Mouse (Mus musculus) ES-E14 (cell line): ENCODE results near the gene Rbfox2. TPM values are rescaled to one million over a fixed set of nuclear protein-coding genes. Genes with fewer than 3 reads are reported as not detected.
A peak's percentile ranks its signal among the peaks of the same experiment; 100 is the strongest.

Experiments used
- DNase-seq: peaks from one replicate; pipeline ENCODE4 v3.0.0-alpha.2; 2013; ENCODE audit warnings: low read depth, low spot score
- H3K27ac ChIP-seq: 2 replicates; pipeline ENCODE4 v1.5.1; 2012; ENCODE audit warnings: low read depth, mild to moderate bottlenecking, low read length, moderate library complexity, mixed read lengths; ENCODE audit not compliant: poor library complexity, insufficient read depth, severe bottlenecking
- H3K36me3 ChIP-seq: 2 replicates; pipeline ENCODE4 v1.6.1; 2012; ENCODE audit warnings: mild to moderate bottlenecking, low read length, moderate library complexity, mixed read lengths; ENCODE audit not compliant: control insufficient read depth, poor library complexity, insufficient read depth, severe bottlenecking
- H3K4me1 ChIP-seq, 2 experiments: fragments of 150-350 bp in 1 of 2; sonication (generic) in 1 of 2; 2 replicates each; pipeline ENCODE4 v1.6.1; 2012; ENCODE audit warnings: low read length in 2 of 2, mild to moderate bottlenecking in 1 of 2, mixed read lengths in 1 of 2; ENCODE audit not compliant: control insufficient read depth in 2 of 2, insufficient read depth in 2 of 2, poor library complexity in 1 of 2
- H3K4me3 ChIP-seq, 2 experiments: fragments of 150-350 bp in 1 of 2; sonication (generic) in 1 of 2; 2 replicates each; pipeline ENCODE4 v1.5.1; 2012; ENCODE audit warnings: low read length in 2 of 2, low read depth in 1 of 2, mild to moderate bottlenecking in 1 of 2, mixed read lengths in 1 of 2; ENCODE audit not compliant: insufficient read depth in 1 of 2, poor library complexity in 1 of 2, severe bottlenecking in 1 of 2
- H3K9ac ChIP-seq: 2 replicates; pipeline ENCODE4 v1.6.1; 2012; ENCODE audit warnings: low read depth, mild to moderate bottlenecking, low read length, mixed read lengths; ENCODE audit not compliant: poor library complexity, insufficient read depth, severe bottlenecking
- H3K9me3 ChIP-seq: fragments of 150-350 bp; sonication (generic); 2 replicates; pipeline ENCODE4 v1.6.1; 2012; ENCODE audit warnings: low read depth, mild to moderate bottlenecking, low read length; ENCODE audit not compliant: control insufficient read depth, insufficient read depth
- CHD2 ChIP-seq: IDR thresholded peaks from 2 replicates; pipeline ENCODE4 v1.6.1; 2014; ENCODE audit warnings: mild to moderate bottlenecking, low read depth, low read length, inconsistent platforms
- HCFC1 ChIP-seq: IDR thresholded peaks from 2 replicates; pipeline ENCODE4 v1.6.1; 2012; ENCODE audit warnings: low read length, inconsistent platforms, borderline replicate concordance; ENCODE audit not compliant: insufficient read depth
- MAFK ChIP-seq: IDR thresholded peaks from 2 replicates; pipeline ENCODE4 v1.6.1; 2014; ENCODE audit warnings: mild to moderate bottlenecking, low read depth, low read length, inconsistent platforms; ENCODE audit not compliant: insufficient read depth
- ZC3H11A ChIP-seq: IDR thresholded peaks from 2 replicates; pipeline ENCODE4 v1.6.1; 2012; ENCODE audit warnings: low read depth, mild to moderate bottlenecking, inconsistent platforms, low read length, borderline replicate concordance
- ZNF384 ChIP-seq: IDR thresholded peaks from 2 replicates; pipeline ENCODE4 v1.6.1; 2012; ENCODE audit warnings: low read depth, low read length, inconsistent platforms
- in situ Hi-C, 2 experiments: fragments of 600-800 bp; cut with MboI; formaldehyde crosslinking; loops; one replicate each; pipeline ENCODE4 v1.15.1; 2025; ENCODE audit warnings: low sequenced_read_pairs in 2 of 2, inconsistent platforms in 1 of 2; ENCODE audit not compliant: unreplicated experiment in 2 of 2
- total RNA-seq: library from RNA; depleted of rRNA; stranded (reverse); fragments of 300-350 nt; gene quantifications from 2 replicates; pipeline ENCODE4 v1.2.3, GENCODE M21; 2012; rRNA removed

The Rbfox2 gene
- total RNA-seq, 1 experiment: 56.4 TPM

- no peaks in the 10 kb centered on the region for H3K9me3 ChIP-seq
- H3K27ac ChIP-seq: no peak overlapping the region
- DNase-seq: peak; percentile 65
- in situ Hi-C loops: no loop called here
- H3K9ac ChIP-seq: peak overlapping the region; percentile 34
- H3K4me3 ChIP-seq: no peak overlapping the region
- H3K4me1 ChIP-seq: peaks cover 0 to 2% of the 10 kb centered on the region in 2 experiments; a peak in 1 of 4 replicates
- TF ChIP-seq ZNF384: no peak
- 0 out of 2 replicates have a peak, but pooled peaks have one; percentile 21 for TF ChIP-seq ZC3H11A
- no peak for TF ChIP-seq HCFC1
- TF ChIP-seq MAFK: no peak
- no peak for TF ChIP-seq CHD2
- no peaks in the 10 kb centered on the region for H3K36me3 ChIP-seq
Measured at GRCm38 (mm10) chr15:77029331-77029991, 277.3 kb downstream of the Rbfox2 start.

Other genes starting within 250 kb of the Rbfox2 start
- gene Apol7a, start 92.1 kb upstream of the Rbfox2 start, total RNA-seq: 0.11 and 0.27 TPM in 2 replicates
- not detected in 2 replicates for gene Apol9a, start 104.1 kb upstream of the Rbfox2 start, total RNA-seq
- gene Apol7b, start 140.5 kb upstream of the Rbfox2 start, total RNA-seq: 3.0 and 3.8 TPM in 2 replicates
- gene Apol10a, start 170.0 kb upstream of the Rbfox2 start, total RNA-seq: not detected in 2 replicates
- gene Apol11a, start 201.3 kb upstream of the Rbfox2 start, total RNA-seq: not detected in 2 replicates
- not detected in 2 replicates for gene Apol7c, start 226.3 kb upstream of the Rbfox2 start, total RNA-seq